Mouse (Mus musculus) megakaryocyte progenitor cell, adult 5-6 weeks (primary cell): ENCODE data around the gene B4galnt3. TPM values are rescaled to one million over a fixed set of nuclear protein-coding genes. Genes with fewer than 3 reads are reported as not detected.

Experiments used
- ATAC-seq: replicated peaks from 2 replicates; pipeline ENCODE4 v1.8.0; 2016; ENCODE audit warnings: mild to moderate bottlenecking, moderate TSS enrichment, inconsistent platforms; ENCODE audit not compliant: poor library complexity
- total RNA-seq, 2 experiments: library from RNA; stranded (forward) in 1 of 2; stranded (reverse) in 1 of 2; fragments of 157-497, 149-512 nt in 1 of 2; fragments of 200-1000 nt in 1 of 2; gene quantifications; 2 replicates each; pipeline versions ENCODE4 v1.2.3 to v1.2.4; 2015 to 2017

B4galnt3 gene
- total RNA-seq, 2 experiments from 2014 or later: 0.12 TPM; not detected in 1

DNA sequence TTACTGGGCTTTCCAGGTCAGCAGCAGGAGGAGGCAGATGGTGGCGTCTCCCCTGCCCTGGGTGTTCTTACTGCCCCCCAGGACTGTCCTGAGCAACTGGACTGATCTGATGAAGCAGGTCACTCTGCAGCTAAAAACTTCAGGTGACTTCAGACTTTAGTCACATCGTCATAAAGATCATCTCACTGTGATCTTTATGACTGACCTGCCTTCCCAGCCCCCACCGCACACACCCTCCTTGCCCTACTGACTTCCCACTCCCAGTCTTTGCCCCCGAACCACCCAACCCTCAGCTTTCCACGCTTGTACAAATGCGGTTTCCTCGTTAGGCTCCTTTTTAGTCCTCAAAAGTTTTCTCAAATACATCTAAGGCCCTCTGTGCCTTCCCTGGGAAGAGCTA, 67.3 kb downstream of the B4galnt3 start:
- ATAC-seq: no peak

DNA sequence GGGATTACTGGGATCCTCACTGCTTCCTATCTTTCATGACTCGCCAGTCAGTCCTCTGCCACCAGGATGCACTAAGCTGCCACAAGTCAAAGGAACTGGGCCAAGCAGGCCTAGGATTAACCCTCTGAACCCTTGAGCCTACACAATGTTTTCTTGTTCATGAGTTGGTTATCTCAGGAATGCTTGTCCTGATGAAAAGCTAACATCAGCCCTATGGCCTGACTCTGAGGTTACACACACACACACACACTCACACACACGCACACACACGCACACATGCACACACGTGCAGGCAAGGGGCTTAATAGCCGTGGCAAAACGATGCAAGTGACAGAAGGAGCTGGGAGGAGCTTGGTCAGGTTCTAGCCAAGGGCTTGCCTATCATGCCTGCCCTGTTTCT, 69.0 kb downstream of the B4galnt3 start:
- no peak for ATAC-seq

DNA sequence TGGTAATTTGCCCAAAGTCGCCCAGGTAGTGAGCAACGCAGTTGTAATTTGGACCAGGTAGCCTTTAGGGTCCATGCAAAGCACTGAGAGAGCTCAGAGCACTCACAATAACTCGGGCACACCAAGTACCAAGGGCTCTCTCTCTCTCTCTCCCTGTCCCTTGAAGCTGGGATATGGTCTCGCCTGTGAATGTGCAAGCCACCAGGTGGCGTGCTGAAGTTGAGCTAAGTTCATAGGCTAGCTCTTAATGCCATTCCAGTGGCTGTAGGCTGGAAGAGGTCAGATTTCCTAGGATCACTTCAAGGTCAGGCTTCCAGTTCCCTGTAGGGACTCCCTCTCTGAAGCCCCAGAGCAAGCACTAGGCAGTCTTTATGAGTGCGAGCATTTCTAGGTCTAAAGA, 71.7 kb downstream of the B4galnt3 start:
- peak; percentile 83 for ATAC-seq

DNA sequence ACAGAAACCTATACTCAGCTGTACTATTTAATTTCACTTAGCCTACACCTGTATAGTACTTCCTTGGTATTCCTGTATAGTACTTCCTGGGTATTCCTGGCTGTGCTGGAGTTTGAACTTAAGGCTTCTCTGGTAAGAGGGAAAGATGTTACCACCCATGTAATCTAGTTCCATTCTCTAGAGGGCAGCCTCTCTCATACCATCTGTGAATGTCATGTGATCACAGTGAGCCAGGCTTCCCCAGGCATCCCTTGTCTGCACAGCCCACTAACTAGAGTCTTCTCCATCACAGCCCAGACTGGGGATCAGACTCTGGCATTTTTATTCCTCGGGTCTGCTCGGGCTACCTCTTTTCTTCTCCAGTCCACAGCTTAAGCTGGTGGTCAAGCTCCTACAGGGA, 75.1 kb downstream of the B4galnt3 start:
- peak; percentile 34; the same call in 1 of the 2 replicates for ATAC-seq

DNA sequence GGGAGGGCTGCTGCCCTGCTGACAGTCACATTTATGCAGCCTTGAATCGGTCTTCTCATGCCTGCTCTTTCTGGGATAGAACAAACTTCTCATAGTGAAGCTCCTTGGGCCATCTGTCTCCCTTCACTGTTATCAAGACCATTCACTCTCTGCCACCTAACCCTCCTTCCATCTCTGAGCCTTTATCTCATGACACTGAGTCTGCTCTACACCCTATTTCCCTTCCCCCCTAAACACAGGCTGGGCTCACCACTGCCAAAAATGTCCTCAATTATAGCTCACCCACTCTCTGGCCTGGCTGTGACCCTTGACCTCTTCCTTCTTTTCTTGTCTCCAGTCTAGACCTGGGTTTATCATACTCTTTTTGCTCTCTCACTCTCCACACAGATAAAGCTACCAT, 77.7 kb downstream of the B4galnt3 start:
- ATAC-seq: peak; percentile 97

DNA sequence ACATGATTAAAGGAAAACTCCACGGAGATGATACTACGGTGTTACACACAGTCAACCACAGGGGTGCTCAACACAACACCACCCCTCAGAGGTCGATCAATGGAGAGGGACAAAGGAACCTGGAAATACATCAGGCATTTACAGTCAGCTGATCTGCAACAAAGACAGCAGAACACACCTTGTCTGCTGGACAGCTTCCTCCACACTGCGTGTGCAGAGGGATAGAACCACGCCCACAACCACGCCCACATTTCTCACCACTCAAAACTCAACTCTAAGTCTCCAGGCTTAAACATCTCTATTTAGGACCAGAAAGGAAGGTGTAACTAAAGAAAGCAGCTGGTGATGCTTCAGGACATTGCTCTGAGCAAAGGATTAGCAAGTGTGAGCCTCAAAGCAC, 82.8 kb downstream of the B4galnt3 start:
- peak; percentile 22; the same call in 1 of the 2 replicates for ATAC-seq

DNA sequence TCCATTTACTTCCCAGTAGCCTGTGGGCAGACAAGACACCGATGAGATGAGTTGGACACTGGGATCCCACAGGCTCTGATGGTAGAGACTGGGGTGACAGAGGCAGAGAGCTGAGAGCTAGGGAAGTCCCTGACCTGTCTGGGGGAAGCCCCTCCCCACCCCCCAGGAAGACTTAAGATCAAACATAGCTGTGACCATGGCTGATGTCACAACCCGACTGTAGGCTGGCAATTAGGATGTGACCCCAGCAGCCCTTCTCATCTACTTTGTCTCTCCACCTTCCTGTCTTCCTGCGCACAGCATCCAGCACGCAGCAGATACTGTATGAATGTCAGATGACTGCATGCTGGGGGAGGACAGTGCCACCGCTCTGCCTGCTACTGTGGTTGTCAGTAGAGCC, 87.8 kb downstream of the B4galnt3 start:
- no peak for ATAC-seq

DNA sequence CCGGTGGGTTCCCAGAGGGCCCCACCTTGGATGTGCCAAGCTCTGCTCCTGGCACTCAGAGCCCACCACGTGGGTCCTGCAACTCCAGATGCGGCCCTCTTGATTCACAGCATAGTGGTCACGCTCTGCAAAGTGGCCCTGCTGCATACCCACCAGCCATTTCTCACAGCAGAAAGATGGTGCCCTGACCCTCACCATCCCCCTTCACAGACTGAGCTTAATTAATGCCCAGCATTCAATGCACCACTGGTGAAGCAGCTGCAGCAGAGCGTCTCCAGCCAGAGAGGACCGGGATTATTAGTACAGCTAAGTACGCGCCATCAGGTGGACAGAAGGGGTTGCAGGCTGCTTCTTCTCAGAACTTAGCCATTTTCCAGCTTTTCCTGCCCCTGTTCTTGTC, 92.0 kb downstream of the B4galnt3 start:
- no peak for ATAC-seq

DNA sequence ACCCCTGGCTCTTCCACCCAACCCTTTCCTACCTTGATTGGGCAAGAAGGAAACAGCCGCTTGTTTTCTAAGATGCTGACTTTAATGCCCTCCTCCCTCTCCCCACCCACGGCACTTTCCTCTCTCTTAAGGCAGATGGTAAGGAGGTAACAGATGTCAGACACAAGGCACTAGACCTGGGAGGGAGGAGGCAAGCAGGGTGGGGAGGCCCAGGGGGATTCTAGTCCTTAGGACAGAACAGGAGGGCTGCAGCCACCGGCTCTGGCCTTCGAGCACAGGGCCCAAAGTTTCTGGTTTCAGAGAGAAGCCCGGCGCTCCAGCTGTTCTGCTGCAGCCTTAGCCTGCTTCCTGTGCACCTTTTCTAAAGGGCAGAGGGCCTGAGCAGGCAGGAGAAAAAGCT, 92.4 kb downstream of the B4galnt3 start:
- no peak for ATAC-seq

DNA sequence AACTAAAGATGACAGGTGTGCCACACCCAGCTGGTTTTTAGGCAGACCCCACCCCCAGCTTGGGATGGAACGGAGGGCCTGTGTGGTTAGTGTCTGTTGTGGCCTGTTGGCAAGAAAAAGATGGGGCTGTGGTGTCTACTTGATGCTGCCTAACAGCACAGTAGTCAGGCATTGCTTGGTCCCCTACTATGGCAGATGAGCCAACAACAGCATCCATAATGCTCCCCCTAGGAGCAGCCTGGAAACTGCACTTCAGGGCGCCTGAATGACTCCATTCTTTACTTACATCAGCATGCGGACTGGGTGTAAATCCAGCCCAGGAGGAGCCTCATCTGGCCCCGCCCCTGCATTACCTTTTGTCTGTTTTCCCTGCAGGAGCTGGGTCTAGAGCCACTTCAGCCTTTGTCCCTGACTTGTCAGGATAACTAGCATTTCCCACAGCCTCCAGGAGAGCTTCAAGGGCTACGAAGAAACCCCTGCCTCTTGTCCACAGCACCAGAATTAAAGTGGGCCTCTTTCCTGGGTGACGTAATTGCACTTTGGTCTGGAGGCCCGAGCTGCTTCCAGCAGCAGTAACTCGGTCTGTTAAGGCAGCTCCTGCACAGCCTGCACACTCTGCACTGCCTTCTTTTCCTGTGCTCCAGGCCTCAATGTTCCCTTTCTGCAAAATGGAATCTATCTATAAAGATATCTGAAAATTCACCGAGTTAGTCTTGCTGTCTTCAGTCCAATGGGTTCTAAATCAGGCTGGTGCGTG, 94.5 kb downstream of the B4galnt3 start:
- ATAC-seq: no peak

DNA sequence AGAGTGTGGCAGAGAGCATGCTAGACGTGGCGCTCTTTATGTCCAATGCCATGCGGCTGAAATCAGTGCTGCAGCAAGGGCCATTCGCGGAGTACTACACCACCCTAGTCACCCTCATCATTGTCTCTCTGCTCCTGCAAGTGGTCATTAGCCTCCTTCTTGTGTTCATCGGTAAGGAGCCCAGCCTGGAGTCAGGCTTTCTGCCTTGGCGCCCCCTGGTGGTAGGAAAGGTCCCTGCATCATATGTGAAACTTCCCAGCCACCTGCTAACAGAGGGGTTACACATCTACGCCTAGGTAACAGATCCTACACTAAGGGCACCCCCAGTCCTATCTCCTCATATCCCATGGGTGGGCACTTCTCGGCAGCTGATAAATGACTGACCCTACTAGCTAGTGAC, 96.4 kb downstream of the B4galnt3 start:
- ATAC-seq: peak; percentile 73

DNA sequence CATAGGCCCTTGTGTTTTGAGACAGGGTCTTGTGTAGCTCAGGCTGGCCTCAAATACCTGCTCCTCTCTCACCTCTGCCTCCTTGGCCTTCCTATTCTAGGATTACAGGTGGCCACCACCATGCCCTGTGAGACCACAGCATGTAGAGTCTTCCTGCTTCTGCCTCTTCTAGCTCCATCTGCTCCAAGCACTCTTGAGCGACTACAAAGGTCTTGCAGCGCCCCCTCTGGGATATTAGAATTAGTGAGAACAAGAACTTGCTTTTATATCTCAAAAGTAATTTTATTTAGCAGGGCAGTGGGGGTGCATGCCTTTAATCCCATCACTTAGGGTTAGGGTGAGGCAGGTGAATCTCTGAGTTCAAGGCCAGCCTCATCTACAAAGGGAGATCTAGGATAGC, 97.5 kb downstream of the B4galnt3 start:
- ATAC-seq: peak; percentile 47

DNA sequence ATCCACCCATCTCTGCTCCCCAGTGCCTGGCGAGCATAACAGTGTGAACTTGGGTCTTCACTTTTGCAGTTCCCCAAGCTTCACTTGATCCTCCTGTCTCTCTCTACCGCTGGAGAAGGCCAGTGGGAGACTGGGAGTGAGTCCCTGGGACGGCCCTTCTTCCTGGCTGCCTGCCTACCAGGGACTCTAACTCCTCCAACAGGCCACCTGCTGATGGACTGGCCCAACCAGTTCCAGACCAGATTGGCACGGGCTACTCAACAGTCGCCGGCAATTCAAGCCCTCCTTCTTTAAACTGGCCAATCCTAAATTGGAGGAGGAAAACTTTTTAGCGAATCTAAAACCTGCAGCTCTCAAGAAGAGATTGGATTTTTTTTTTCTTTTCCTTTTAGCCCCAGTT, 99.4 kb downstream of the B4galnt3 start:
- no peak for ATAC-seq

DNA sequence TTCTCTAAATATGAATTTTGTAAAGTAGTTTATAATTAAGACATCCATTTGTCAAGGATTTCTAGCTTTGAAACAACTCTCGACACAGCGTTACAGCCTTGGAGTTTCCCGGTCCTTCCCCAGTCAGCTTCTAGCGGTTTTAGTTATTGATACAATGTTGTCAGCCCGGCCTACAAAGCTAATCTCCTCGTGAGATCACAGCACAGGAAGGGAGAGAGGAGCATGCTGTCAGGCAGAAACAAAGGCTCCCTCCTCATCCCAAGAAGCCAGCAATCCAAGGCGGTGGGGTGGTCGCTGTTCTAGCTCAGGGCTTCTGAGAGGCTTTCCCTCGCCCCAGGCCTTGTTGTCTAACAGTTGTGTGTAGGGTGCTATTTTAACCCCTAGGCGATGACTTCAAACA, 100.1 kb downstream of the B4galnt3 start:
- no peak for ATAC-seq

DNA sequence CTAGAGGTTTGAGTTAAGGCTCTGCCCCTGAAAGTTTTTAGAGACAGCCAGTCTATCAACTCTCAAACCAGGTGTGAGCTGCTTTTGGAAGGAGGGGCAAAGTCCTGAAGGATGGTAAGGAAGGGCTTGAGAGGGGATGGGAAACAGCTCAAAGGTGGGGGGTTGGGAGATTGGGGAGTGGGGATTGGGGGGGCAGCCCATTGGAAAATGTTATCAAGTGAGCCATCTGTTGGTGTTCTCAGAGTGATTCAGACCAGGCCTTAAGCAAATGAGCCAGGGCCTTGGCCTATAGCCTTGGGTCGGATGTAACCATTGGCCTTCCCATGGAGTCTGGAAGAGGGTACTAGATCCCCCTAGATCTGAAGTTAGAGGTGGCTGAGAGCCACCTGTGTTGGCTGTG, 100.6 kb downstream of the B4galnt3 start:
- no peak for ATAC-seq

DNA sequence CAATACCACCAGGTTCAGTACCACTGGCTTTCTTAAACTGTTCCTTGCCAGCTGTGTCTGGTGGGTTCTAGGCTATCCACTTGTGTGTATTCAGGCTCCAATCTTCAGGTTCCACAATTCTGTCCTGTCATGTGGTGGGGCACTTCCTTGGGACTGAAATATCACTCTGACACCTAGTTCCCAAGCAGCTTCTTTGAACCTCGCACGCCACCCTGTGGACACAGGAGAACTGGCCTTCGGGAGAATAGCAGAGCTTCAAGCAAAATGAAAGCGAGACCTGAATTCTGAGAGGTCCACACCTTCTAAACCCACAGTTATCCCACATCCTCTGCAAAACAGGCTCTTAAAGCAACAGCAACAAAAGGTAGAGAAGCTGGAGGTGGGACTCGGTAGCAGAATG, 101.2 kb downstream of the B4galnt3 start:
- peak; percentile 82 for ATAC-seq

DNA sequence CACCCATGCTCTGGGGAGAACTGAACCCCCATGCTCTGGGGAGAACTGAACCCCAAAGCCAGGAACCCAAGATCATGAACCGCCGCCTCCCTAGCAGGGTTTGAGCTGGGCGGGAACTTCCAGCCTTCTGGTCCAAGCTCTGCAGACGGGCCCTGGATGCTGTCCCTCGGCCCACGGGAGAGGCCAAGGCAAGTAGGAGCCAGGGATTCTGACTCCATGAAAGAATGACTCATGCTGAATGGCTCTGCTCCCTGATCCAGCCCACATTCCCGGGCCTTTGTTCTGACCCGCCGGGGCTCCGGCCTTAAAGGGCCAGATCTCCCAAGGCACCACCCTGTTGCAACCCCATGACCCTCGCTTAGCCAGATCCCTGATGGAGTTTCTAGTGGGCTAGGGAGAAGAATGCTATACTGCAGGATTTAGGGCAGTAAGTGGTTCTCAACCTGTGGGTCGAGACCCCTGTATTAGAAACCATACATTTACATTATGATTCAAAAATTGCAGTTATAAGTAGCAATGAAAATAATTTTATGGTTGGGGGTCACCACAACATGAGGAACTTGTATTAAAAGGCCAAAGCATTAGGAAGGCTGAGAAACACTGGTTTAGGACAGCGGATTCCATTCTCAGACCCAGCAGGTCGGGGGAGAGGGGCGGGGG, 102.0 kb downstream of the B4galnt3 start:
- no peak for ATAC-seq

DNA sequence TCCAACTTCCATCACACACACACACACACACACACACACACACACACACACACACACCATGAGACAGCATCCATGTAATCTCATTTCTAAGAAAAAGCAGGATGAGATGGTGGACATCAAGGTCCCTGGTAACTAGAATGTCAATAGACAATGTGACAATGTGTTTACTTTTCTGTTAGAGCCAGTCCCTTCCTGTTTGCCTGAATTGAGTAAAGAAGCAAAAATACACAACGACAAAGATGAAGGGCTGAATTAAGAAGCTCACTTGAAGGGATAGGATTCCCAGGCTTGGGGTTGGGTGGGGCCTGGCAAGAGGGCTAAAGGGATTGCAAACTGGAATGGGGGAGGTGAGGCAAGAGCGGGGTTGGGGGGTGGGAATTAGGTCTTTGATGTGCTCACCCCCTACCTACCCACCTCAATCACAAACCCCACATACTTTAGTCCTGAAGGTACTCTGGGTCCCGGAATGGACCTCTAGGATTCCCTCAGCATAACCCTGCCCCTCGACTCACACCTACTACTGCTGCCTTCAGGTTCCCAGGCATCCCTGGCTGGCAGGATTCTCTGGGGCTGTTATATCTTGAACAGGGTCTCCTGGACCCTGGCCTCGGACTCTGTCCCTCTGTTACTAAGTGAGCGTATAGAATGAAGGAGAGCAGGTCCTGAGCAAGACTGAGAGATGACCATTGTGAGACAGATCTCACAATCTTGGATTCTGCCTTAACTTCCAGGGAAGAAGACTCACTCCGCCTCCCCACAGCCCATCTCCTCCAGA, 102.8 kb downstream of the B4galnt3 start:
- ATAC-seq: no peak

DNA sequence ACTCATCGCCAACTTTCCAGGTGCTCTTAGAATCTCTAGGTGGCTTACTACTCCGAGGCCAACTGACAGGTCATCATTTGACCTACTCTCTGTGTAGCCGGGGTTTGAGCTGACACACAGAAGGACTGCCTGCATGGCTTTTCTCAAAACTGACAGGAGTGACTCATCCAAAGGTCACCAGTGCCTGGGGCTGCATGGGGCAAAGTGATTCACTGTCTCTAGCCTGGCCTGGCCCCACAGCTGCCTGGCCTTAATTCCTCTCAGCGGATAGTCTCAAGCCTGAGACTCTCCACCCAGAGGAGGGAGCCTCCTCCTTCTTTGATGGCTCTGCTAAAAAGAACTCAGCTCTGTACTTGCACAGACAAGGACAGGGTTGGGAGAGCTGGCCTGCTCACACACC, 103.4 kb downstream of the B4galnt3 start:
- no peak for ATAC-seq

DNA sequence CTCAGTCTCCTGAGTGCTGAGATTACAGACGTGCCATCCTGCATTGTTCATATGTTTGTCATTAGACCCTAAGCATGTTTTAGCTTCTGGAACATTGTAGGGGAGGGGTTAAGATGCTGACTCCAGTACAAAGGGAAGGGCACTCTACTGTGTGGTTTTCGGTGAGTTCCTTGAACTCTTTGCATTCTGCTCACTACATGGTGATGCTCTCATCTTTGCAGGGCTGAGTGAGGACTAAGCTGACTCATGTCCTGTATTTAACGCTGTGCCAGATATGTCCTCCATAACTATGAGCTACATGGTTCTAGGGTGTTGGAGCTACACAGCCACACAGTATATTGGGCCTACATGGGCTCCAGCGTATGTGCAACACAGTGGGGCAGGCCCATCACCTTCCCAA, 104.0 kb downstream of the B4galnt3 start:
- ATAC-seq: no peak

DNA sequence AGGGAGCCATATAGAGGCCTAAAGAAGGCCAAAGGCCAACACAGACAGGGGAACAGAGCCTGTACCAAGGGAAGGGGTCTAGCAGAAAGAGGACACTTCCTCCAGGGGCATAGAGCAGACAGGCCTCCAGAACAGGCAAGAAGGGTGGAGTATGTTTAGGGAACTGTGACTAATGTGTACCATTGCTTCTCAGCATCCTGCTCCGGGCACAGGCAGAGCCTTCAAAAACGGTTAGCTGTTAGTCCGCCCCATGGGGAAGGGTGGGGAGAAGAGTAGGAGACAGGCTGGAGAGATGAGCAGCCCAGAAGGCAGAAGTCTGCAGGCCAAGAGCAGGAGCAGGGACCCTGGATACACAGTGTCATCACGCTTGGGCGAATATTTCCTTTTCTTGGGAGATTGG, 105.1 kb downstream of the B4galnt3 start:
- ATAC-seq: no peak; the same call in 1 of the 2 replicates
